Mouse (Mus musculus) erythroblast, embryonic 14.5 days (primary cell): ENCODE results near the gene Arhgap17. TPM values are rescaled to one million over a fixed set of nuclear protein-coding genes. Genes with fewer than 3 reads are reported as not detected.

Experiments
- H3K27me3 ChIP-seq: 2 replicates; pipeline ENCODE4 v1.6.1; 2012; ENCODE audit warnings: inconsistent platforms; ENCODE audit not compliant: control insufficient read depth
- H3K36me3 ChIP-seq: 2 replicates; pipeline ENCODE4 v1.6.1; 2012; ENCODE audit warnings: mild to moderate bottlenecking, inconsistent platforms; ENCODE audit not compliant: control insufficient read depth
- H3K4me1 ChIP-seq: 2 replicates; pipeline ENCODE4 v1.6.1; 2012; ENCODE audit warnings: inconsistent platforms; ENCODE audit not compliant: control insufficient read depth
- H3K4me3 ChIP-seq: replicated peaks from 2 replicates; pipeline ENCODE3; 2012; ENCODE audit warnings: moderate library complexity, mild to moderate bottlenecking, inconsistent platforms
- H3K9me3 ChIP-seq: 2 replicates; pipeline ENCODE4 v1.6.1; 2012; ENCODE audit warnings: low read length, inconsistent platforms, mixed read lengths; ENCODE audit not compliant: control insufficient read depth
- GATA1 ChIP-seq: IDR thresholded peaks from 2 replicates; pipeline ENCODE4 v1.6.1; 2012; ENCODE audit warnings: low read length, inconsistent platforms, mixed read lengths
- TAL1 ChIP-seq: IDR thresholded peaks from 3 replicates; pipeline ENCODE4 v1.6.1; 2012; ENCODE audit warnings: low read length, inconsistent platforms, mixed read lengths
- polyA plus RNA-seq: library from polyadenylated mRNA; stranded (reverse); fragments of >175 nt; gene quantifications from 2 replicates; pipeline ENCODE4 v1.2.3, GENCODE M21; 2012

Gene Arhgap17
- polyA plus RNA-seq, 1 experiment = 3.8 TPM

GRCm38 (mm10) chr7:123353879-123354278, 15.8 kb downstream of the Arhgap17 start:
- no peak for TF ChIP-seq TAL1
- TF ChIP-seq GATA1 = no peak
- H3K36me3 ChIP-seq = peaks cover 11% of the 10 kb centered on the region
- no peaks in the 10 kb centered on the region for H3K27me3 ChIP-seq
- H3K9me3 ChIP-seq = 0 out of 2 replicates have a peak, but pooled peaks cover 3% of the 10 kb centered on the region
- H3K4me1 ChIP-seq = peaks cover 81% of the 10 kb centered on the region
- H3K4me3 ChIP-seq = peak overlapping the region; percentile 48

- Histone ChIP-seq H3K9me3 (0 out of 2 replicates have a peak, but pooled peaks cover 3% of the 10 kb centered on the region), H3K36me3 (peaks cover 11% of the 10 kb centered on the region), H3K4me3 (no peak overlapping the region), H3K4me1 (peaks cover 81% of the 10 kb centered on the region), H3K27me3 (no peaks in the 10 kb centered on the region)
- TF ChIP-seq GATA1 = no peak
- TF ChIP-seq TAL1 = no peak
These were observed 16.6 kb downstream of the Arhgap17 start for GRCm38 (mm10) chr7:123353081-123353480.

GRCm38 (mm10) chr7:123350243-123350642, 19.5 kb downstream of the Arhgap17 start:
- Histone ChIP-seq H3K4me3 (no peak overlapping the region), H3K4me1 (peaks cover 56% of the 10 kb centered on the region), H3K36me3 (peaks cover 6% of the 10 kb centered on the region; the same call in 1 of the 2 replicates), H3K9me3 (no peaks in the 10 kb centered on the region), H3K27me3 (no peaks in the 10 kb centered on the region)
- TF ChIP-seq GATA1 (no peak), TAL1 (no peak)

- H3K27me3 ChIP-seq = no peaks in the 10 kb centered on the region
- no peak for TF ChIP-seq GATA1
- TF ChIP-seq TAL1 = no peak
- H3K4me3 ChIP-seq = no peak overlapping the region
- peaks cover 51% of the 10 kb centered on the region for H3K4me1 ChIP-seq
- peaks cover 6% of the 10 kb centered on the region; the same call in 1 of the 2 replicates for H3K36me3 ChIP-seq
- no peaks in the 10 kb centered on the region for H3K9me3 ChIP-seq
These were observed 19.9 kb downstream of the Arhgap17 start for GRCm38 (mm10) chr7:123349813-123350212.

- TF ChIP-seq TAL1 (no peak), GATA1 (no peak)
- Histone ChIP-seq H3K9me3 (no peaks in the 10 kb centered on the region), H3K4me1 (peaks cover 28% of the 10 kb centered on the region)
These were observed 23.0 kb downstream of the Arhgap17 start for GRCm38 (mm10) chr7:123346631-123347290.

GRCm38 (mm10) chr7:123345041-123345544, 24.6 kb downstream of the Arhgap17 start:
- Histone ChIP-seq H3K9me3 (no peaks in the 10 kb centered on the region), H3K36me3 (peaks cover 4% of the 10 kb centered on the region; the same call in 1 of the 2 replicates), H3K4me1 (peaks cover 19% of the 10 kb centered on the region), H3K27me3 (no peaks in the 10 kb centered on the region), H3K4me3 (no peak overlapping the region)
- TF ChIP-seq TAL1 (no peak), GATA1 (no peak)

More at GRCm38 (mm10) chr7:123346631-123347290, 23.0 kb downstream of the Arhgap17 start:
- Histone ChIP-seq H3K27me3 (no peaks in the 10 kb centered on the region), H3K4me3 (no peak overlapping the region), H3K36me3 (peaks cover 4% of the 10 kb centered on the region; the same call in 1 of the 2 replicates)

GRCm38 (mm10) chr7:123344079-123344780, 25.5 kb downstream of the Arhgap17 start:
- peaks cover 15% of the 10 kb centered on the region for H3K4me1 ChIP-seq
- TF ChIP-seq GATA1 (no peak), TAL1 (no peak)
- no peak overlapping the region for H3K4me3 ChIP-seq
- peaks cover 4% of the 10 kb centered on the region; the same call in 1 of the 2 replicates for H3K36me3 ChIP-seq
- H3K27me3 ChIP-seq = no peaks in the 10 kb centered on the region
- no peaks in the 10 kb centered on the region for H3K9me3 ChIP-seq

- TF ChIP-seq TAL1 = no peak
- no peak for TF ChIP-seq GATA1
- Histone ChIP-seq H3K36me3 (peaks cover 8% of the 10 kb centered on the region), H3K4me1 (peaks cover 19% of the 10 kb centered on the region), H3K4me3 (no peak overlapping the region), H3K9me3 (no peaks in the 10 kb centered on the region), H3K27me3 (no peaks in the 10 kb centered on the region)
These were observed 27.8 kb downstream of the Arhgap17 start for GRCm38 (mm10) chr7:123341896-123342295.

- Histone ChIP-seq H3K4me1 (peaks cover 13% of the 10 kb centered on the region), H3K27me3 (no peaks in the 10 kb centered on the region), H3K9me3 (no peaks in the 10 kb centered on the region), H3K4me3 (no peak overlapping the region), H3K36me3 (peaks cover 7% of the 10 kb centered on the region)
- TF ChIP-seq GATA1 (no peak), TAL1 (no peak)
These were observed 31.4 kb downstream of the Arhgap17 start for GRCm38 (mm10) chr7:123338351-123338750.
